Mouse (Mus musculus): Measurements from ENCODE around the gene Vti1a. TPM values are rescaled to one million over a fixed set of nuclear protein-coding genes. Genes with fewer than 3 reads are reported as not detected.

Vti1a gene
- total RNA-seq, 2 experiments from 2014 or later = 20.3 to 21.5 TPM

GRCm38 (mm10) chr19:55599124-55599523, 283.0 kb downstream of the Vti1a start:
- no peak for DNase-seq
- intact Hi-C loops (cut with DNase I) = no loop called here

DNA sequence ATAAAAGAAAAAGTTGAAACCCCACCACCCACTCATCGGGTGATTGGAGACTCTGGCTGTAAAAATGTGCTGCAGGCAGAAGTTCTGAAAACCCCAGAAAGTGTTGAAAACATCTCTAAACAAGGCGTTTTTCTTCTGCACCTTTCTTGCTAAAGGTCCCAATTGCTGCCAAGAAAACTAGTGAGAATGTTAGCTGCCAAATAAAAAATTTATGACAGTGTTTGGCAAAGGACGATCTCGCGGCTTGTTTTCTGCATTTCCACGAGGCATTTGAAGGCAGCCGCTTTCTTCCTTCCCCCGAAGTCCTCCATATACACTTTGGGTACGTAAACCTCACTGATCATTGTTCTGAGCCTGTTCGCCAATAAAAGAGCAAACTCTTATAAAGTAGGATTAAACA, 291.6 kb downstream of the Vti1a start:
- intact Hi-C loops (cut with DNase I) = no loop called here
- DNase-seq = no peak

- DNase-seq = no peak
- intact Hi-C loops (cut with DNase I) = no loop called here
Observed at GRCm38 (mm10) chr19:55608858-55609375, 292.8 kb downstream of the Vti1a start.

DNA sequence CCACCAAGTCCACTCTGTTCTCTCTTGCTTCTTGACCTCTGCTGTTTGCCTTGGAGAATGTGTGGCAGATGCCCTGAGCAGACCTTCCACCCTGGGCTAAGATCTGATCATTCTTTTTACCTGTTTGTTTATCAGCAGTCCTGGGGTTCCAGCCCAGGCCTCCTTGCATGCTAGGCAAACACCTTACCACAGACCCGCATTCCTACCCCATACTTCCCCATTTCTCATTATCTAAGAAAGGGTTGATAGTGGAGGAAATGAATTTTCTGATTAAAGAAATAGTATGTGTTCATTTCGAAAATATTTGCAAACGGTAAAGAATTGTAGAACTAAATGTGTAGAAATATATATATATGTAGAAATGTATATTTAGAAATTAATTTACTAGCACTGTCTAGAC, 293.7 kb downstream of the Vti1a start:
- intact Hi-C loops (cut with DNase I) = no loop called here
- no peak for DNase-seq

GRCm38 (mm10) chr19:55615743-55616142, 299.6 kb downstream of the Vti1a start:
- DNase-seq = no peak
- intact Hi-C loops (cut with DNase I) = no loop called here

- intact Hi-C loops (cut with DNase I) = no loop called here
- peak; percentile 40 to 42 for DNase-seq
Observed at GRCm38 (mm10) chr19:55616276-55616675, 300.2 kb downstream of the Vti1a start.

DNA sequence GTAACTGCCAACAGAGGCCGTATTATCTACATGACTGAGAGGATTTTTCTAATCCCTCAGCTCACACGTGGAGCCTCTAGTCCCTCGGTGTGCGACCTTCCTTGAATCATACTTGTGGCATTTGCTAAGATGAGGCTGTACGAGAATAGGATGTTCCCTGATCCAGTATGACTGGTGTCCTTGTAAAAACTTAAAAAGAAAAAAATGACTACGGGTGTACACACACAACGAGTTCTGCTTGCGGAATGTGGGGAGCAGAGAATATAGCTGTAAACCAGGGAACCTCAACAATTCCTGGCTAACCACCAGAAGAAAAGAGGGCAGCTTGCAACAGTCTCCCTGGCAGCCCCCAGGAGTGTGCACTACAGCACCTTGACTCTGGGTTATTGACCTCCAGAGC, 300.8 kb downstream of the Vti1a start:
- no peak for DNase-seq
- intact Hi-C loops (cut with DNase I) = no loop called here

DNA sequence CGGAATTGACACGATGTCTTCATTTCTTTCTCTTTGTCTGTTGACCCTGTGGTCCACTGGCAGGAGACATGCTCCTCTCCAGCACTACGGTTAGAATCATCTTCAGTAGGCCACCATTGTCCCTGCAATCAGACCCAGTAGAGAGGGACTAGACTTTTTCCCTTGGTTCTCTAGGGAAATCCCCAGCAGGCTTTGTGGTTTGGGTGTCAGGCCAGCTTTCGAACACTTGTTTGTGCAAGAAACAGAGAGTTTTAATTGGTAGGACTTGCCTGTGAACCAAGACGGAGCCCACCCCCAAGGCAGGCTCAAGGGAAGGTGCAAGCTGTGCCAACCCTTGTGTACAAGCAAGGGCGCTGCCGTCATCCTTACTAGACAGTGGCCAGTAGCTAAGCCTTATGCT, 302.5 kb downstream of the Vti1a start:
- intact Hi-C loops (cut with DNase I) = no loop called here
- no peak for DNase-seq

GRCm38 (mm10) chr19:55620411-55621008, 304.4 kb downstream of the Vti1a start:
- no peak for DNase-seq
- intact Hi-C loops (cut with DNase I) = no loop called here

DNA sequence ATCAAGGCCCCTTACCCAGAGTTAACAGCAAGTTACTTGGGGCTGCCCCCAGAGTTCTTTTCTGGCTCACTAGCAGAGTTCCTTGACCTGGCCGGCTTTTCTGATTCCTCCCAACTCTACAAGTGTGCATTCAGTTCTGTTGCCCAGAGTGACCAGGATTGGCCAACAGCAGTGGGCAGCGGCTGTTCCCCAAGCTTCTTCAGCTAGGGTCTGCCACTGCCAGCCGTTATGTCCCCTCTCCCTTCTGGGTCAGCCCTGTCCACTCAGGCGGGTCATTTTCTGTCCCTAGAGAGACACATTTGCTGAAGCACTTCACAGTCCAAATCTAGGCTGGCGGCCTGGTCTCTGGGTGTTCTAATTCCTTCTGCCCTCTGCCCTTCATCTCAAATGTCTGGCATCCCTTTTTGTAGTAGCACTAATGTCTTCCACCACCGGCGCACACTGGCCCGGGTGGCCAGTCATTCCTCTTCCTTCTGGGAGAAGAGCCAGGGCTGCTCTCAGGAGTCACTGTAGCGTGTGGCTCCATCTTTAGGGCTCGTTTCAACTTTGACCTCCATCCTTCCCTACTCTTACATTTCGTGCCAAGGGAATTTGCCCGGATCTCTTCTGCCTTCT, 305.0 kb downstream of the Vti1a start:
- intact Hi-C loops (cut with DNase I) = no loop called here
- DNase-seq = no peak

GRCm38 (mm10) chr19:55622821-55623220, 306.7 kb downstream of the Vti1a start:
- no peak for DNase-seq
- intact Hi-C loops (cut with DNase I) = no loop called here

GRCm38 (mm10) chr19:55623605-55624004, 307.5 kb downstream of the Vti1a start:
- no peak for DNase-seq
- intact Hi-C loops (cut with DNase I) = no loop called here

DNA sequence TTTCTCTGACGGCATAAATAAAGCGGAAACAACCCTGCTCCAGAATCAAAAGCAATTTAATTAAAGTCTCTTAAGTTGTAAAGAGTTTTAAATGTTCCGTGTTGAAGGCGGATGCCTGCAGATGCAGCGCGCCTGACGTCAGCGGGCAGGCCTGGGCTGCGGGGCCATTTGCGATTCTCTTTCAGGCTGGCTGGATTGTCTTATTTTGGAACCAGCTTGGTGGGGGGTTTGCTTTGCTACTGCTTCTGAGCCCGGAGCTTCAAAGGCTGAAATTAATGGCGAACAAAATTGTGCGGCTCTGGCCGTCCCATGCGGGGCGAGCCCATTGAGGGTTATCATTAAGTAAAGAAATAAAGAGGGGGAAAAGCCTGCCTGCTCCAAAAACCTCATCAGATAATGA, 310.4 kb downstream of the Vti1a start:
- no peak for DNase-seq
- intact Hi-C loops (cut with DNase I) = no loop called here

DNA sequence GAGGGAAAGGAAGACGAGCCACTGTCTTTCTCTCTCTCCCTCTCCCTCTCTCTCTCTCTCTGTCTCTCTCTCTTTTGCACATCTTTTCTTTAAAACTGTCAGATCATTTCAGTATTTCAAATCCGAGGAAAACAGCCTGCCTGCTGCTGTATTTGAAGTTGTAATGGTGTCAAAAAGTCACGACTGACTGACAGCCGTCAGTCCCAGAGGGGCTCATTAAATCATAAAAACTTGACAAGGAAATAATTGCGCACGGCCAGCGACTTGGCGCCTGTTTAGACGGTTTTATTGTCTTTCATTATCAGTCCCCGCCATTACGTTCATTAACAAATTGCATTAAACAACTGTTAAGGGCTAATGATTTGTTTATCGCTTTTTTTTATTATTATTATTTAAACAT, 310.9 kb downstream of the Vti1a start:
- no peak for DNase-seq
- intact Hi-C loops (cut with DNase I) = no loop called here

- DNase-seq = no peak
- intact Hi-C loops (cut with DNase I) = no loop called here
Observed at GRCm38 (mm10) chr19:55635488-55635887, 319.4 kb downstream of the Vti1a start.

- intact Hi-C loops (cut with DNase I) = loop anchor here (5.0 kb wide), 1 partner anchor 257 kb away; no protein-coding TSS in a partner anchor
- no peak for DNase-seq
Observed at GRCm38 (mm10) chr19:55640251-55640650, 324.2 kb downstream of the Vti1a start.

DNA sequence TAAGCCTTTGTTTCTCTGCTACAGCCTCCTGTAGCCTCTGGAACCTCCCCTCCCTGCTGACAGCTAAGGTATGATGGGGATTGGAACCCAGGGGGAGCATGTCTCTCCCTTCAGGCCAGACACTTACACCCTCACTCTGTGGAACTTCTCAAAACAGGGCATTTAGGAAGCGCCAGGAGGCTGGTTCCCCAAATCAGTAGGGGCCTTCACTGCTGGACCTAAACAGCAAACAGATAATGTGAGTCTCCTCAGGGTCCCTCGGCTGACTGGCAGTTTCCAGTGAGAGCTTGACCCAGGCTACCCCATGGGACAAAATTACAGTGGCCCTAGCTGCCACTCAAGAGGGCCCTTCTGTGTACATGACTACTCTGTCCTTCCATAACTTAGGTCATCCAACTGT, 325.8 kb downstream of the Vti1a start:
- intact Hi-C loops (cut with DNase I) = loop anchor here (2.0 to 5.0 kb wide), 2 partner anchors 99 to 255 kb away; partner anchors contain the start of gene Tcf7l2

DNA sequence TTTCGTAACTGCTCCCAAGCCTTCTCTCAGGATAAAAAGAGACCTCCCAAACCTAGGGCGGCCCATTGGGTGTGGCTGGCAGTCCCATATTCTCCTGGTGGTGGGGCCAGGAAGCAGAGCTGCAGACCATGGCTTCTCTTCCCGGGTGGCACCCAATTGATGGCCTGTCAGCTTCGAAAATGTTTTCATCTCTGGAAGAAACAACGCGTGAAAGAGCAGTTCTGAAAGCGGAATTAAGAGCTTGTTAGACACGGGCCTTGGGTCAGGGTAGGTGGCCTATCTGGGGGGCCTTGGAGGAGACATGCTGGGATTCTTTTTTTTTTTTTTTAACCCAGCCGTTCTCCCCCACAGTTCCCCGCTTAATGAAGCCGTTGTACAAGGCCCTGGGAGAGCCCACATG, 326.3 kb downstream of the Vti1a start:
- intact Hi-C loops (cut with DNase I) = loop anchor here (2.0 to 5.0 kb wide), 2 partner anchors 98 to 255 kb away; partner anchors contain the start of gene Tcf7l2

More for the DNA sequence above, 325.8 kb downstream of the Vti1a start:
- no peak for DNase-seq

GRCm38 (mm10) chr19:55643288-55643901, 327.3 kb downstream of the Vti1a start:
- DNase-seq = peak; percentile 80 to 83
- intact Hi-C loops (cut with DNase I) = loop anchor here (2.0 to 5.0 kb wide), 2 partner anchors 97 to 254 kb away; partner anchors contain the start of gene Tcf7l2

More for the DNA sequence above, 326.3 kb downstream of the Vti1a start:
- DNase-seq = no peak

DNA sequence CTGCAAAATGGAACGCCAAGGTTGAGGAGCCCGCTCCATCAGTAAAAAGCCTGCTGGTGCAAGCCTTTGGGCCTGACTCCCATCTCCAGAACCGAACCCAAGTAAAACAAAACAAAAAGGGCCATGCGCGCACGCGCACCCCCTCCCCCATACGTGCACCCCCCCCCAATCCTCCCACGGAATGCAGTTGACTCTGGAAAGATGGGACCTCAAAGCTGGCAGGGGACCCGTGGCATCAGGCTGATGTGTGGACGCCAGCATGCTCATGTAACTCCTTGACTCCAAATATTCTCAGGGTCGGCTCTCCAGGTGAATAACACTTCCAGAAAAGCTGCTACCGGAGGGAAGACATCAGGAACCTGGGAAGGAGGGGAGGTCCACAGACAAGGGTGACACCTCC, 327.8 kb downstream of the Vti1a start:
- intact Hi-C loops (cut with DNase I) = loop anchor here (2.0 to 5.0 kb wide), 2 partner anchors 97 to 253 kb away; partner anchors contain the start of gene Tcf7l2
- no peak for DNase-seq

DNA sequence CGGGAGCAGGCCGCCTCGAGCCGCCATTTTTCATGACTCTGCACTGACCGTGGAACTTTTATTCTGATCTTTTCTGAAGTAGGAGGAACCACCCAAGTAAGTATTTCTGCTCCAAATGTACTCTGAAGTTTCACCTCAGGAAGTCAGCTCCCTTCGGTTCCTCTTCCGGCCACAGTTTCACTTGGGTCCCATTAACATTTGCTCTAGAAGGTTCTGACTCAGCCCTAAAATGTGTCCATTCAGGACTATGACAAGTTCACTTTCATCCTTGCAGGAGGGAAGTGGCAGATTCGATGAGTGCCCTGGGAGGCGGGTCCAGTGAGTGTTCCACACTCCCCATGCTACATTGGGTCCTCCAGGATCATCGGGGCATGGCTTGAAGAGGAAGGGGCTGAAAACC, 333.3 kb downstream of the Vti1a start:
- intact Hi-C loops (cut with DNase I) = no loop called here

GRCm38 (mm10) chr19:55651017-55651416, 334.9 kb downstream of the Vti1a start:
- DNase-seq = no peak
- intact Hi-C loops (cut with DNase I) = no loop called here

More for the DNA sequence above, 333.3 kb downstream of the Vti1a start:
- DNase-seq = peak in 1 of 2 experiments; percentile 14

Measured in heart, postnatal 10 days (tissue).